Mouse (Mus musculus) stomach, embryonic 14.5 days (tissue): ENCODE measurements around the gene Sacm1l. TPM values are rescaled to one million over a fixed set of nuclear protein-coding genes. Genes with fewer than 3 reads are reported as not detected.

Experiments used
- ATAC-seq: fragments of 200-750 bp; cut with Nextera tagmentation; 2 replicates; pipeline ENCODE4 v1.8.0; 2017; ENCODE audit warnings: low read depth, moderate TSS enrichment; ENCODE audit not compliant: insufficient number of reproducible peaks, insufficient read depth, low FRiP score
- H3K27ac ChIP-seq: fragments of 300-500 bp; sonication (generic); 2 replicates; pipeline ENCODE4 v1.5.1; 2014; ENCODE audit warnings: mild to moderate bottlenecking, low read length, moderate library complexity, mixed read lengths
- H3K27me3 ChIP-seq: fragments of 300-500 bp; sonication (generic); 2 replicates; pipeline ENCODE4 v1.6.1; 2014; ENCODE audit warnings: low read length, control low read depth, mixed read lengths; ENCODE audit not compliant: control insufficient read depth, insufficient read depth
- H3K36me3 ChIP-seq: fragments of 300-500 bp; sonication (generic); 2 replicates; pipeline ENCODE4 v1.6.1; 2014; ENCODE audit warnings: mild to moderate bottlenecking, control low read depth, low read length, moderate library complexity, mixed read lengths; ENCODE audit not compliant: control insufficient read depth, insufficient read depth
- H3K4me1 ChIP-seq: fragments of 300-500 bp; sonication (generic); 2 replicates; pipeline ENCODE4 v1.6.1; 2014; ENCODE audit warnings: low read length, control low read depth, mixed read lengths; ENCODE audit not compliant: control insufficient read depth, insufficient read depth
- H3K4me2 ChIP-seq: fragments of 300-500 bp; sonication (generic); replicated peaks from 2 replicates; pipeline ENCODE4 v1.6.1; 2014; ENCODE audit warnings: low read depth, low read length, control low read depth
- H3K4me3 ChIP-seq: fragments of 300-500 bp; sonication (generic); 2 replicates; pipeline ENCODE4 v1.5.1; 2014; ENCODE audit warnings: low read depth, low read length, control low read depth
- H3K9ac ChIP-seq: fragments of 300-500 bp; sonication (generic); replicated peaks from 2 replicates; pipeline ENCODE4 v1.6.1; 2014; ENCODE audit warnings: low read depth, mild to moderate bottlenecking, control low read depth, low read length, moderate library complexity, mixed read lengths
- H3K9me3 ChIP-seq: fragments of 300-500 bp; sonication (generic); 2 replicates; pipeline ENCODE4 v1.6.1; 2016; ENCODE audit warnings: low read depth, low read length, control low read depth; ENCODE audit not compliant: control insufficient read depth
- WGBS: fragments of 180-500 bp; shearing (Covaris S2); extraction: QIAGEN DNeasy Blood & Tissue Kit; methylation state at CpG from one replicate; pipeline ENCODE4 v1.1.7; 2014; 5-methylcytosine and 5-hydroxymethylcytosine counted together
- polyA plus RNA-seq: library from polyadenylated mRNA; unstranded; fragments of >200 nt; fragmentation: Nextera tagmentation; extraction: Ambion mirVana; gene quantifications from 2 replicates; pipeline ENCODE4 v1.2.1, GENCODE M21; 2014

Gene Sacm1l
- polyA plus RNA-seq, 1 experiment from 2014 or later: 51.7 TPM

DNA sequence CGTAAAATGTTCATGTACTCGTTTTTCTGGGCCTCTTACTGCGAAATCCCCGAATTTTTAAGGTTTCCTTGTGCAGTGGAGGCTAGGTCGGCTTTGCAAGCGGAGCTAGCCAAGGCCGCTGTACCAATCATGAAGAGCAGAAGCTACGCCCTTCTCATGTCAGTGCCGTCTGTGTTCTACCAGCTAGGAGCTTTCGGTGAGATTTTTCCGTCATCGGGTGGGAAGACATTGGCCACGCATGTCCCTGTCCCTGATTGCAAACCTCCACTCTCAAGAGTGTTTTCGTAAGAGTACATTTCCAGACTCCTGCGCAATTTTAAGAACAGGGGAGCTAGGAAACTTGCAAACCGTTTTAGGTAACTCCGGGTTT, 648 bp upstream of the Sacm1l start:
- H3K4me1 ChIP-seq: peaks cover 13% of the 10 kb centered on the region; the same call in 1 of the 2 replicates
- 2% methylated on average over 17 of the region's 17 CpGs for WGBS
- no peaks in the 10 kb centered on the region for H3K27me3 ChIP-seq
- peak; percentile 8; the same call in 1 of the 2 replicates for ATAC-seq
- peak overlapping the region; percentile 45 for H3K4me3 ChIP-seq
- H3K36me3 ChIP-seq: no peaks in the 10 kb centered on the region
- peak overlapping the region; percentile 92 for H3K27ac ChIP-seq
- peak overlapping the region; percentile 72 for H3K4me2 ChIP-seq
- H3K9me3 ChIP-seq: no peaks in the 10 kb centered on the region
- peak overlapping the region; percentile 52 for H3K9ac ChIP-seq

DNA sequence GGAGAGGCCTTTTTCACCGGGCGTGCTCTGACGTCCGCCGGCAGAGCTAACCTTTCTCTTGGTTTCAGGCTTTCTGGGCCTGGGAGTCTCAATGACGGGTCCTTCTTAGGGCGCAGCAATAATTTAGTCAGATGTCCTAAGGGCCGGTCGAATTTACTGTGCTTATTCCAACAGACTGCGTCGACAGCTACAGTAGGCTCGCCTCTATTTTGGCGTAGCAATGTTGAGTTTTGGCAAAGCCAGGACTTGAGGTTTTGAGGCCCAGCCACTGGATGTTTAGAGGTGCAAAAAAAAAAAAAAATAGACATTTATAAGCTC, 558 bp downstream of the Sacm1l start:
- no peak for ATAC-seq
- Histone ChIP-seq H3K9me3 (no peaks in the 10 kb centered on the region), H3K27ac (peak overlapping the region; percentile 93), H3K27me3 (no peaks in the 10 kb centered on the region), H3K36me3 (no peaks in the 10 kb centered on the region), H3K4me2 (peak overlapping the region; percentile 69), H3K4me1 (peaks cover 13% of the 10 kb centered on the region; the same call in 1 of the 2 replicates), H3K4me3 (peak overlapping the region; percentile 94), H3K9ac (peak overlapping the region; percentile 96)
- under 1% methylated on average over 13 of the region's 13 CpGs for WGBS

GRCm38 (mm10) chr9:123530566-123531130, 1.1 kb downstream of the Sacm1l start:
- 32% methylated on average over 11 of the region's 11 CpGs for WGBS
- H3K9me3 ChIP-seq: no peaks in the 10 kb centered on the region
- no peaks in the 10 kb centered on the region for H3K27me3 ChIP-seq
- peak overlapping the region; percentile 96 for H3K9ac ChIP-seq
- peak overlapping the region; percentile 69 for H3K4me2 ChIP-seq
- ATAC-seq: no peak
- H3K4me3 ChIP-seq: peak overlapping the region; percentile 94
- peaks cover 13% of the 10 kb centered on the region; the same call in 1 of the 2 replicates for H3K4me1 ChIP-seq
- H3K27ac ChIP-seq: peak overlapping the region; percentile 93; the same call in 1 of the 2 replicates
- no peaks in the 10 kb centered on the region for H3K36me3 ChIP-seq

DNA sequence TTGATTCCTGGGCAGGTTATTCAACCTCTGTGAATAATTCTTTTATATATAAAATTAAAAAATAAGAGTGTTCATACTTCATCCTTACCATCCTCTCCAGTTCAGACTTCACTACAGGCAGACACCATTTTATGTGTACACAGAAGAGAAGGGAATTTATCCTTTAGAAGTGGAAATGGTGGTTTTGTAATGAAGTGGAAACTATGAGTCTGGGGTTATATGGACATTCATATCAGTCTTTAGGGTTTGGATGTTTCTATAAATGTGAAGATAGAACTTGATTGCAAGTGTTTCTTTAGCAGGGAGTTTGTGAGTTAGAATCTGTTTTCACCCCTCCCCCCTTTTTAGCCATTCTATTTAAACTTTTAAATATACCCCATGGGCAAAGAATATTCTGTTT, 1.7 kb downstream of the Sacm1l start:
- Histone ChIP-seq H3K9ac (peak overlapping the region; percentile 10; the same call in 1 of the 2 replicates), H3K4me3 (peak overlapping the region; percentile 94; the same call in 1 of the 2 replicates), H3K27ac (no peak overlapping the region), H3K4me2 (peak overlapping the region; percentile 69), H3K27me3 (no peaks in the 10 kb centered on the region), H3K9me3 (no peaks in the 10 kb centered on the region), H3K4me1 (peaks cover 13% of the 10 kb centered on the region; the same call in 1 of the 2 replicates), H3K36me3 (no peaks in the 10 kb centered on the region; the same call in 1 of the 2 replicates)
- ATAC-seq: no peak

- Histone ChIP-seq H3K4me3 (no peak overlapping the region), H3K27me3 (no peaks in the 10 kb centered on the region), H3K9ac (no peak overlapping the region), H3K9me3 (no peaks in the 10 kb centered on the region), H3K27ac (no peak overlapping the region), H3K4me2 (no peak overlapping the region), H3K4me1 (0 out of 2 replicates have a peak, but pooled peaks cover 1% of the 10 kb centered on the region), H3K36me3 (no peaks in the 10 kb centered on the region; the same call in 1 of the 2 replicates)
- 99% methylated on average over 2 of the region's 2 CpGs for WGBS
- ATAC-seq: no peak
These were observed 7.1 kb downstream of the Sacm1l start for GRCm38 (mm10) chr9:123536613-123537012.

- H3K9me3 ChIP-seq: no peaks in the 10 kb centered on the region
- no peak overlapping the region for H3K27ac ChIP-seq
- no peak for ATAC-seq
- no peaks in the 10 kb centered on the region for H3K4me1 ChIP-seq
- WGBS: 59% methylated on average over 4 of the region's 4 CpGs
- peaks cover 4% of the 10 kb centered on the region; the same call in 1 of the 2 replicates for H3K36me3 ChIP-seq
- H3K4me3 ChIP-seq: no peak overlapping the region
- H3K9ac ChIP-seq: no peak overlapping the region
- no peak overlapping the region for H3K4me2 ChIP-seq
- no peaks in the 10 kb centered on the region for H3K27me3 ChIP-seq
These were observed 8.6 kb downstream of the Sacm1l start for GRCm38 (mm10) chr9:123538189-123538588.

GRCm38 (mm10) chr9:123539093-123539492, 9.5 kb downstream of the Sacm1l start:
- Histone ChIP-seq H3K27ac (no peak overlapping the region), H3K4me2 (no peak overlapping the region), H3K4me1 (no peaks in the 10 kb centered on the region), H3K9me3 (no peaks in the 10 kb centered on the region), H3K36me3 (peaks cover 6% of the 10 kb centered on the region; the same call in 1 of the 2 replicates), H3K4me3 (no peak overlapping the region), H3K27me3 (no peaks in the 10 kb centered on the region), H3K9ac (no peak overlapping the region)
- no peak for ATAC-seq
- WGBS: 42% methylated on average over 1 of the region's 1 CpGs

- WGBS: 55% methylated on average over 2 of the region's 2 CpGs
- Histone ChIP-seq H3K4me2 (no peak overlapping the region), H3K27me3 (no peaks in the 10 kb centered on the region), H3K9ac (no peak overlapping the region), H3K4me3 (no peak overlapping the region), H3K36me3 (peaks cover 6% of the 10 kb centered on the region; the same call in 1 of the 2 replicates), H3K4me1 (no peaks in the 10 kb centered on the region), H3K27ac (no peak overlapping the region), H3K9me3 (no peaks in the 10 kb centered on the region)
- no peak for ATAC-seq
These were observed 10.3 kb downstream of the Sacm1l start for GRCm38 (mm10) chr9:123539823-123540222.

DNA sequence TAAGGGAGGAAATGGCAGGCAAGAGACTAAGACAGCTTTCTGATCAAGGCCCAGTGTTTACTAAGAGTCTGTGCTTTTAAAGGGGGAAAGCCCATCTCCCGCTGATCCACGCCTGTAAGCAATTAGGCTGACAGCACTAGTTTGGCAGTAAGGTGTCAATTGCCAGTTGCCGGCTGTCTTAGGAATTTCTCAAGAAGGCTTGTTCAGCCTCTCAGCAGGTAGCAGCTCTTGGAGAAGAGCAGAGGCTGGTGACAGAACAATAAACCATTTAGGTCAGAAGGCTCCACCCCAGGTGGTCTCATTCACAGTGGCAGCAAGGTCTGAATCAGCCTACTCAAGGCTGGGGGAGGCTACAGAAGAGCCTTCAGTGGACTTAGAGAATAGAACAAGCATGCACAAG, 25.0 kb downstream of the Sacm1l start:
- Histone ChIP-seq H3K4me3 (no peak overlapping the region), H3K4me1 (no peaks in the 10 kb centered on the region), H3K4me2 (no peak overlapping the region), H3K27ac (no peak overlapping the region), H3K36me3 (peaks cover 37% of the 10 kb centered on the region), H3K9me3 (no peaks in the 10 kb centered on the region), H3K27me3 (no peaks in the 10 kb centered on the region), H3K9ac (no peak overlapping the region)
- no peak for ATAC-seq
- WGBS: 39% methylated on average over 3 of the region's 3 CpGs
